Mouse (Mus musculus) urinary bladder, postnatal 4 days (tissue): ENCODE results near the gene Tap1.
A peak's percentile ranks its signal among the peaks of the same experiment; 100 is the strongest.

Source experiments
- DNase-seq, 2 experiments: peaks; one replicate each; pipeline ENCODE4 v3.0.0; 2021 to 2022; ENCODE audit warnings: low spot score in 2 of 2

Tap1 gene

DNA sequence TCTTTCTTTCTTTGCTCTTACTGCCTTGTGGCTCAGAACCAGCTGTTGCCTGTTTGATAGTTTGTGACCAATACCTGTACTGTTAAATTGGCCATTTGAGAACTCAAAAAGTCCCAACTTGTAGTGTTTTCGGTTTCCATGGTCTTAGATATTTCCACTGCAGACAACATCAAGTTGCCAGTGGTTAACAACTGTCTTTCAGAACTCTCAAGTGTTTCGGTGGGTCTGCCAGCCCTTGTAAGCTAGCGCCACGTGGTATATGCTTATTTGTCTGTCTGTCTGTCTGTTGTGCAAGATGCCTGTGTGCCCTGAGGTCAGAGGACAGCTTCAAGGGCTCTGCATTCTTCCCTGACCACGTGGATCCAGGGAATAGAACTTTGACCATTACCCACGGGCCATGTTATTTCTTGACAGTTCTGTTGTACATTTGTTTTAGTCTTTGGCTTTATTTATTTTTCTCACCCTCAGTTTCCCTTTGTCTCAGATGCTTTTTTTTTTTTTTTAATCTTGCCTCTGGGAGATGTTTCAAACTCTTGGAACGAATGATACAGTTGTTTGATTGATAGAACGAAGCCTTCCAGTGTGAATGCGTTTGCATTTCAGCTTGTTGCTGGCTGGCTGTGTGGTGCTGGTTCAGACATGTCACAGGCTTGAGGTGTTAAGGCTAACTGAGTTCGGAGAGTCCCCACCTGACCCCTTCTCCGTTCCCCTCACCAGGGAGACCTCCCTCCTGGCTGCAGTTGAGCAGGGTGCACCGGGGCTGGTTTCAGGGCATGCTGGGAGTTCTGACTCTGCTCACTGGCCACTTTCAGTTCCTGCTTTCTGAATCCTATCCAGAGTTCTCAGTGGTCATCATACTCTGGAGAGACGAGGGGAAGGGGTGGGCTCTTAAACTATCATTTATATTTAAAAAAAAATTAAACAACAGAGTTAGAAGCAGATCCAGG is 7.2 kb upstream of the Tap1 start:
- DNase-seq = no peak

DNA sequence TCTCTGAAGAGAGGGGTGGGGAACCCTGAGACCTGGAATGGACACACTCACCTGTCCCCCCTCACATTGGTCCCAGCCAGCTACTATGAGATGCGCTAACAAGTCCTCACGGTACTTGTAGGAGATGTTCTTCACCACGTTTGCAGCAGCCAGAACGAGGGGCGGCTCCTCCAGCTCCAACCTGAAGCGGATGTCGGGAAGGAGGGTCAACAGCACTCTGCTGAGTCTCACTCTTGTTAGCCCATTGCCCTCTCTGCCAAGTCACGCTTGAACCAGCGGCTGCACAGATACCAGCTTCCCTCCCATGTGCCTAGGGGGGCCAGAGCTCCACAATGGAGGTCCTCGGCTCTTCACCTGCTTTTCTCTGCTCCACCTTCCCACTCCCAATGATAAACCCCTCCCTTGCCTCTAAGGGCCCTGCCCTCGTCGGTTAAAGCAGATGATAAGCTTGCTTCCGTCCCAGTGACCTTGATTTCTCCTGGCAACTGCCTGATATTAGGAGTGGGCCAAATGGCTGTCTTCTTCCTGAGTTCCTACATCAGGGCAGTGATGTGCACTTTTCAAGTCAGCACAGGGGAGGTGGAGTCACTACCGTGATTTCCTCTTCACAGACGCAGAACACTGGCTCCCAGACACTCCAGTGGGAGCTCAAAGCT is 3.7 kb upstream of the Tap1 start:
- DNase-seq = no peak

DNA sequence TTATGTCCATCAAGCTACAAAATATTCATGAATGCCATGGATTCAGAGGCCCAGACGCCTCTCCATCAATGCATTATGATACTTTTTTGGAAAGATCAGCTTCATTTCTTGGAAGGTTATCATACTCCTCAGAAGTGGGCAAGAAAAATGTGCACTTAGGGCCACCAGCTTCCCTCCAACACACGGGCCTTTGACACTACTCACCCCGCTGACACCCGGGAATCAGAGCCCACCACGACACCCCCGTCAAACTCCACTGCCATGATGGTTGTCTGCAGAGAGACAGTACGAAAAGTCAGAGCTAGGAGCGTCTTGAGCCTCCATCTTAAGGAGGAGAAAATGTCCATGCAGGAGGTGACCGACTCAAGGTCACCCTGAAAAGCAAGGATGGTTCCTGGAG is 1.8 kb upstream of the Tap1 start:
- no peak for DNase-seq

DNA sequence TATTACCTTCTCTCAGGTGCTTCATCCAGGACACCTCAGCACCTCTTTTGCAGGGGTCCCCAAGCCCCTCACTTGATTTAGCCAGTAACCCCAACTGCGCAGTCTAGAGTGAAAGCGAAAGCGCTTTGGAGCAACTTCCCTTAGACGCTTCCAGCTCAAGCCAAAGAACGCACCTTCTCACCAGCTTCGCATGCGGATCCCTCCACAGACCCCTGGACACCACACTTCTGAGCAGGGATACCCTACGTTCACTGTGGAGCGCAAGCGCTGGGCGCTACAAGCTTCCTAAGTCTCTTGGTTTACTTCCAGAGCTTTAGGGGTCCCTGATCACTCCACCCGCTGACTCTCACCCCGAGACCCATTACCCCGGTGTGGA is 480 bp upstream of the Tap1 start:
- DNase-seq = no peak

DNA sequence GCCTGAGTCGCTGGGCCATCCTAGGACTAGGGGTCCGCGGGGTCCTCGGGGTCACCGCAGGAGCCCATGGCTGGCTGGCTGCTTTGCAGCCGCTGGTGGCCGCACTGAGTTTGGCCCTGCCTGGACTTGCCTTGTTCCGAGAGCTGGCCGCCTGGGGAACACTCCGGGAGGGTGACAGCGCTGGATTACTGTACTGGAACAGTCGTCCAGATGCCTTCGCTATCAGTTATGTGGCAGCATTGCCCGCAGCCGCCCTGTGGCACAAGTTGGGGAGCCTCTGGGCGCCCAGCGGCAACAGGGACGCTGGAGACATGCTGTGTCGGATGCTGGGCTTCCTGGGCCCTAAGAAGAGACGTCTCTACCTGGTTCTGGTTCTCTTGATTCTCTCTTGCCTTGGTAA is 657 bp downstream of the Tap1 start:
- no peak for DNase-seq

DNA sequence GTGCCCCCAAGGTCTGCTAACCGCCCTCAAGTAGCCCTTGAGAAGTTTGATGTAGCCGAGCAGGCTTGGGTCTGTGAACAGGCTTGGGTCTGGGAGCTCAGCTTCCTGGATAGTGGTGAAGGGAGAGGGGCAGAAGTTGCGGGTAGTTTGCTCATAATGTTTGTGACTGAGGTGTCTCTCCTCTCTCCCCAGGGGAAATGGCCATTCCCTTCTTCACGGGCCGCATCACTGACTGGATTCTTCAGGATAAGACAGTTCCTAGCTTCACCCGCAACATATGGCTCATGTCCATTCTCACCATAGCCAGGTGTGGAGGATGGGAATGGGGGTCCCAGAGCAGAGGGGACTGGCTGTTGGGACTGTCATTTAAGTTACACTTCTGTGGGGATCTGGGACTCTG is 1.6 kb downstream of the Tap1 start:
- DNase-seq = no peak

DNA sequence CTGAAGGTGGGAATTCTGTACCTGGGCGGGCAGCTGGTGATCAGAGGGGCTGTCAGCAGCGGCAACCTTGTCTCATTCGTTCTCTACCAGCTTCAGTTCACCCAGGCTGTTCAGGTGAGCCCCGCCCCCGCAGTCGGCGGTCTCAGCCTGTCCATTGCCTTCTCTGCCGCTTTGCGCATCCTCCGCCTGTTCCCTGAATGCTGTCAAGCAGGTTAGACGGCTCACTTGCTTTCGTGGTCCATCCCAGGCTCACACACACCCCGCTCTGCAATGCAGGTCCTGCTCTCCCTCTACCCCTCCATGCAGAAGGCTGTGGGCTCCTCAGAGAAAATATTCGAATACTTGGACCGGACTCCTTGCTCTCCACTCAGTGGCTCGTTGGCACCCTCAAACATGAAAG is 5.5 kb downstream of the Tap1 start:
- peak in 1 of 2 experiments; percentile 45 for DNase-seq

DNA sequence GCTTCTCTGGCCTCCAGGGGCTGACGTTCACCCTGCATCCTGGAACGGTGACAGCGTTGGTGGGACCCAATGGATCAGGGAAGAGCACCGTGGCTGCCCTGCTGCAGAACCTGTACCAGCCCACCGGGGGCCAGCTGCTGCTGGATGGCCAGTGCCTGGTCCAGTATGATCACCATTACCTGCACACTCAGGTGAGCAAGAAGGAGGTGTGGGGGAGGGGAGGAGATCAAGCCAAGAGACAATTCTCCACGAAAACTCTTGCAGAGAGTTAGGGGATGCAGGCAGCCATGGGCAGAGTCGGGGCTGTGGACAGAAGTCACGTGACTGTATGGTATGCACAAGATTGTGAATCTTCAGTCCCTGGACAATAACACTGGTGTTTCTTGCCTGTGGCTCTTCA is 6.1 kb downstream of the Tap1 start:
- no peak for DNase-seq

DNA sequence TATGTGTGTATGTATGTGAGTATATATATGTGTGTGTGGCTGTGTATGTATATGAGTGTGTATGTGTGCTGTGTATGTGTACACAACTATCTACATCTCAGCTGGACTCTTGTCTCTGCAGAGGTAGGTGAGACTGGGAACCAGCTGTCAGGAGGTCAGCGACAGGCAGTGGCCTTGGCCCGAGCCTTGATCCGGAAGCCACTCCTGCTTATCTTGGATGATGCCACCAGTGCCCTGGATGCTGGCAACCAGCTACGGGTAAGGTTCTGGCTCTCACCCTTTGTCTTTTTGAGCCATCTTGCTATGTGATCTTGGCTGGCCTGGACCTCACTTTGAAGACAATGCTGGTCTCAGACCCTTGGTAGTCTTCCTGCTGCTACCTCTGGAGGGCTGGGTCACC is 7.4 kb downstream of the Tap1 start:
- DNase-seq = no peak

DNA sequence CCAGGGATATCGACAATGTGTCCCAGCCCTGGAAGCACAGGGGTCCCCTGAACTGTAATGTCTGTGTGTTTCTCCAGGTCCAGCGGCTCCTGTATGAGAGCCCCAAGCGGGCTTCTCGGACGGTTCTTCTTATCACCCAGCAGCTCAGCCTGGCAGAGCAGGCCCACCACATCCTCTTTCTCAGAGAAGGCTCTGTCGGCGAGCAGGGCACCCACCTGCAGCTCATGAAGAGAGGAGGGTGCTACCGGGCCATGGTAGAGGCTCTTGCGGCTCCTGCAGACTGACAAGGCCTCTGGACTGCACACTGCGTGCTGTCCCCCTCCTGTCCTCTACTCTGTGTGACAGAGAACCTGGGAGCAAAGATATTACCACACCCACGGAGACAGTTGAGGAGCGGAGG is 9.1 kb downstream of the Tap1 start:
- DNase-seq = no peak

DNA sequence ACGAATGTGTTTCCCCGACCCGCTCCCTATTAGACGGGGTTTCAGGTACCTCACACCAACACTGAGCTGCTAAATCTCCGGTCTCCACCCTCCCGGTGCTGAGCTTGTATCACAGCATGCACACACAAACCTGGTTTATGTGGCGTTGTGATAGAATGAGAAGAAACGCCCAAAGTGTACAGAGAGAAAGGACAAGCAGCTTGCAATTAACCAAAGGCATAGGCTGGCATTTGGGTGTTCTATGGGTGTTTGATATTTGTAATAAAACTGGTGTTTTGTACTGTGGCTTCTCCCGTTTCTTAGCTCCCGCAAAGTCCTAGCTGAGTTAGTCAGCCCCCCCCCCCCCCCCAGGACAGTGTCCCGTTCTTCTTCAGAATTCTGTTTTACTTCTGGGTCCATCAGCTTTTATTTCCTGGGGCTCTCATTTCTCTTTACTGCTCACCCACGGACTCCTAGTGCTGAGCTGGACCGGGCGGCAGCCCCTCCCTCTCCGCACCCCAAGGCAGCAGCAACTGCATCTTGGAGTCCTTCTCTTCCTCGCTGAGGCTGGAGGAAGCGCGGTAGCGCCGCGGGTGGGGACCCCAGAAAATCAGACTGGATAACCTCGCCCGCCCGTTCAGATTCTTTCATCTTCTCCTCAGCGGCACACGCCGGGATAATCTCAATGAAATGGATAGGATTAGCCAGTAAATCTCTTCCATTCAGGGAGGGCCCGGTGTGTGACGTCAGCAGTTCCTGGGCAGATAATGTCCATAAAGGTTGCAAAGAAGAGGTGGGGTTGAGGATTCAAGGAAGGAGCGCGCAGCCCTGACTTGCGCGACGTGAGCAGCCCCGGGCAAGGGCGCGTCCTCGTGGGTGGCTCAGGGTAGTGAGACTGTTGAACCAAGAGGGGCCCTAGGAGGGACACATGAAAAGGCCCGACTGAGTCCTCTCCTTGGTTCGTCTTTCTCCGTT is 9.9 kb downstream of the Tap1 start, which contains the start of gene Psmb8:
Gene Psmb8, plus strand, starts transcription at position 781 of the 954 bp plus-strand sequence.
- DNase-seq = peak; percentile 80 to 92

DNA sequence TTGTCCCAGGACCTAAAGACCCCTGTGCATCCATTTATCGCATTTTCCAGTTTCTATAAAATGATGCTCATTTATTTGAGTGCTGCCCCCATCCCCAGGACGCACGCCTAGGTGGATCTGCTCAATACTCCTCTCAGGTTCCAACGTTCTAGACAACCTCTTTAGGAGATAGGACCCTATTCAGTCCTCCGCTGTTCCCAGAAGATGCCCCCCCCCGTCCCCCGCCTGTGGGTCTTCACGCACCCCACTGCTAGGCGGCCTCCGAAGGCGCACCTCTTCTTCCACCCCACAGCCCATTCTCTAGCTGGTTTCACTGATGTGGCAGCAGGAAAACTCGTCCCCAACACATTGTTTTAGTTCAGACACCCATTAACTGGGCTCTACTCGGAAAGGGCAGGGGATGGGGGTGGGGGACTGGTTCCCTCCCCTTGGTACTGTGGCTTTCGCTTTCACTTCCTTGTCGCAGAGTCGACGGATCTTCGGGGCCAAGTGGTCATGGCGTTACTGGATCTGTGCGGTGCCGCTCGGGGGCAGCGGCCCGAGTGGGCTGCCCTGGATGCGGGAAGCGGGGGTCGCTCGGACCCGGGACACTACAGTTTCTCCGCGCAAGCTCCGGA is 10.7 kb downstream of the Tap1 start:
- no peak for DNase-seq

DNA sequence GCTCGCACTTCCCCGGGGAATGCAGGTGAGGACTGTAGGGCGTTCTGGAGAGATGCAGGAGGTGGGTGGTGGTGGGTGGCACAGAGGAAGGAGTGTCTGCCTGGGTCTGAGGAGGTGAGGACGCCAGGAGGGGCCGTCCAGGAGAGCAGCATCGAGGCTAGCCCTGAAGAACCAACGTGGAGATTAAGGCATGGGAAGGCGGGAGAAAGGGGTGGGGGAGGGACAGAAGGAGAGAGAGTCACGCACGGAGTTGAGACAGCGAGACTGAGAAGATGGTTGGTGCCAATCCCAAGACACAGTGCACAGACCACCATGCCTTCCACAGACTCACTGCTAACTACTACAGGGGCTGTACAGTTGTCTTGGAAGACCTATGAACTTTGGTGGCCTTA is 11.2 kb downstream of the Tap1 start:
- no peak for DNase-seq

DNA sequence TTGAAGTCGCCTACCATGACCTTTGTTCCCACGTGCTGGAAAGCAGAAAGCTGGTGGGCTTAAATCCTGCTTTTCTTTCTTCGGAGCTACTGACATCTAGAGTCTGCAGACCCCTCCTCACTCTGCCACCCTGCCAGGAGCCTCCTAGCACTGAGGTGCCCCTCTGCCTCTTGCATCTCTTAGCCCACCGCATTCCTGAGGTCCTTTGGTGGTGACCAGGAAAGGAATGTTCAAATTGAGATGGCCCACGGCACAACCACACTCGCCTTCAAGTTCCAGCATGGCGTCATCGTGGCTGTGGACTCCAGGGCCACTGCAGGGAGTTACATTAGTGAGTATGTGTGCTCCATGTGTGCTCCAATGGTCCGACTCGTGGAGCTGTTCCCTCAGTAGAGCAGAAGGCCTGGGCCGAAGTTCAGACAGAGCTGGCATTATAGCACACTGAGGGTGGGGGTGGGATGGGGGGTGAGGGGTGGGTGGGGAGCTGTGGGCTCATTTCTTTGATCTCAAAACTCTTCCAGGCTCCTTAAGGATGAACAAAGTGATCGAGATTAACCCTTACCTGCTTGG is 11.8 kb downstream of the Tap1 start:
- DNase-seq = no peak

DNA sequence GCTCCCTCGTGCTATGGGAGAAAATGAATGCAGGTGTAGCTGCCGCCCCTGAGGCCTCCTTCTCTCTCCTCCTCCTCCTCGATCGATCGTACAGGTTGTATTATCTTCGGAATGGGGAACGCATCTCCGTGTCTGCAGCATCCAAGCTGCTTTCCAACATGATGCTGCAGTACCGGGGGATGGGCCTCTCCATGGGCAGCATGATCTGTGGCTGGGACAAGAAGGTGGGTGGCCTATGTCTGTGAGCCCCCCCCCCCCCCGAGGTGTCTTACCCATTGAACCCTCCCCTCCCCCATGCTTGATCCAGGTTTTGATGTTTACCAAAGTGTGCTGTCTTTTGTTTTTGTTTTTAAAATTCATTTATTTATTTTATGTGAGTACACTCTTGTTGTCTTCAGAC is 12.7 kb downstream of the Tap1 start:
- no peak for DNase-seq

DNA sequence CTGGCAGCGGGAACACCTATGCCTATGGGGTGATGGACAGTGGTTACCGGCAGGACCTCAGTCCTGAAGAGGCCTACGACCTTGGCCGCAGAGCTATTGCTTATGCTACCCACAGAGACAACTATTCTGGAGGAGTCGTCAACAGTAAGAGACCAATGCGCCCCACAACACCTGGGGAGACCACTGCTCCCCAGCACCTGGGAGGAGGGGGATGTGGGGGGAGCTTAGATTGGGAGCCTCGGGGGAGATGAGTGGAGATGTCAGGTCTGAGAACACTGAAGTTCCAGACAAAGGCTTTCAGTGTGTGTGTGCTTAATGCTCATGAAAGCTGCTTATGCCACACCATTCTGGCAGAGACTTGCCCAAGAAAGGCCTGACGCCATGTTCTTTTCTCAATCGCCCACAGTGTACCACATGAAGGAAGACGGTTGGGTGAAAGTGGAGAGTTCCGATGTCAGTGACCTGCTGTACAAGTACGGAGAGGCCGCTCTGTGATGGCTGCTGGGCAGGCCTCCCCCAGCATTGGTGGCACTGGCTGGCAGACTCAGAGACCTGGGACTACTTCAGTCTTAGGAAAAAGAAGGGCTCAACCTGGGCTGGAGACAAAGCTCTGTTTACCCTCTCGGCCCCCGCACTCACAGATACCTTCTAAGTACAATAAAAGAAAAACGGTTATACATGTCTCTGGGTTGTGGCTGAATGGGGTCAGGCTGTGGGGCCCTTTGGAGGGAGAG is 13.6 kb downstream of the Tap1 start:
- no peak for DNase-seq

DNA sequence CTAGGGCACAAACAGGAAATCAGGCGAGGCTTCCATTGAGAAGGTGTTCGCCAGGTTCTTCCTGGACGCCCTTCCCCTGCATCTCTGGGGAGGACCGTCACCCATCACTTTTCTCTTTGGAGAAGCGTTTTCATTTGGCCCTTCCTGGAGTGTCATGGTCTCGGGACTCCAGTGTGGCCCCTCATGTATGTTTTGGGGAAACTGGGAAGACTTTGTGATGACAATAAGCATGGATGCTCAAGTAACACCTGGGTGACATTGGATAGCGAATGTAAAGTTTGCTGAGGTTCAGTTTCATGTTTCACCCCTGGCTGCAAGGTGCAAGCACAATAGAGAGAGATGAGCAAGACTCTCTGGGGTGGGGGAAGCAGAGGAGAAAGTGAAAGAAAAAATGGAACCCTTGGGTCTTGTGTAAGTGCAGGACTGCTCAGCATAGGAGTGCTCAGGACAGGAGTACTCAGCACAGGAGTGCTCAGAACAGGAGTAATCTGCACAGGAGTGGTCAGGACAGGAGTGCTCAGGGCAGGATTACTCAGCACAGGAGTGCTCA is 14.2 kb downstream of the Tap1 start:
- no peak for DNase-seq

DNA sequence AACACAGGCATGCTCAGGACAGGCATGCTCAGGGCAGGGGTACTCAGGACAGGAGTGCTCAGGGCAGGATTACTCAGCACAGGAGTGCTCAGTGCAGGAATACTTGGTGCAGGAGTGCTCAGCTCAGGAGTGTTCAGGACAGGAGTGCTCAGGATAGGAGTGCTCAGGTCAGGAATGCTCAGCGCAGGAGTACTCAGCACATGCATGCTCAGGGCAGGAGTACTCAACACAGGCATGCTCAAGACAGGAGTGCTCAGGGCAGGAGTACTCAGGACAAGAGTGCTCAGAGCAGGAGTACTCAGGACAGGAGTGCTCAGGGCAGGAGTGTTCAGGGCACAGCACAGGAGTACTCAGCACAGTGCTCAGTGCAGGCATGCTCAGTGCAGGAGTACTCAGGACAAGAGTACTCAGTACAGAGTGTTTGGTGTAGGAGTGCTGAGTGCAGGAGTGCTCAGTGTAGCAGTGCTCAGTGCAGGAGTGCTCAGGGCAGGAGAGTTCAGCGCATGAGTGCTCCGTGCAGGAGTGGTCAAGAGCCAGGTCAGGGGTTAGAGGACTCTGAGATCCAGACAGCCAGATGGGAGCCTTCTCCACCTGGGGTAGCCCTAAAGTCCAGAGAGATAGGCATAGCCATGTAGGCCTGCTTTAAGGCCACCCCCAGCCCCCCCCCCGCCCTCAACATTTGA is 15.5 kb downstream of the Tap1 start:
- no peak for DNase-seq

DNA sequence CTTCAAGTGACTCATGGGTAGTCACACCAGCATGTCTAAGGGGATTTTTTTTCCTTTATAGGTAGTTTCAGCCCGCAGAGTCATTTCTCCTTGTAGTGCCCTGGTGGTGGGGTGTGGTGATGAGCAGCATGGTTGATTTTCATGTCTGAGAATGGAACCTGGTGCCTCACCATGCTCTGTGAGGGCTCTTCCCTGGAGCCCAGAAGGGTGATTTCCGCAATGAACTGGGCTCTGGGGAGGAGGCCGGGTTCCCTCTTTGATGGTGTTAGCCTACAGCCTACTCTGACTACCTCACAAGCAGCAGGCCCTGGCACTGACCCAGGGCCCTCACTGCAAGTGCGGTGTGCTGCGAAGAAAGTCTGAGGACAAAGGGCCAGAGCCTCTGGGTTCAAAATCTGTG is 16.1 kb downstream of the Tap1 start, which contains the start of gene Tap2:
Gene Tap2, plus strand, starts transcription at position 84 of the 400 bp plus-strand sequence.
- no peak for DNase-seq
